Mouse (Mus musculus): ENCODE measurements at regions not wholly inside any gene's neighbourhood (a gene's known extent, or its start where the extent isn't known, plus 50 kb on each side); places are given as distances from the start of the nearest gene placed in this dataset.
A peak's percentile ranks its signal among the peaks of the same experiment; 100 is the strongest.
"Not testable (repeated sequence)": the region's sequence is repeated elsewhere in the genome, so short reads cannot be mapped to it uniquely, and the experiment has no call there.

DNA sequence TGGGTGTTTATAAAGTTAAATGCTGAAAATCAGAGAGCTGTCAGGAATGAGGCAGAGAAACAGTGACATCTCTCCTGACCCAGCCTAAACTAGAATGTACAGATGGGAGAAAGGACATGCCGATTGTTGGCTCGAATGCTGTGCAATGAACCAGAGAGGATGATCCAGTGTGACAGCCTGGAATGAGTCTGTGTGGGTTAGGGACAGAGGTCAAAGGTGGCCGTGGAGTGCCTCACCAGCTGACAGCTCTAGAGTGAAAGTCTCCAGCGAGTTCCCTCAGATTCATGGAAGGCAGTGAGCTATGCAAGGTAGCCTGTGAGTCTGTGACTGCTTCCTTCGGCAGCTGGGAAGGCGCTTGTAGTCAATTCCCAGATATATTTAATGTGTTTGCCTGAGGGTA is 663.9 kb downstream of the Cdh8 start:
- Histone ChIP-seq H3K36me3 (no peaks in the 10 kb centered on the region), H3K9me3 (no peaks in the 10 kb centered on the region), H3K9ac (no peak overlapping the region), H3K4me3 (no peak overlapping the region), H3K4me2 (peak overlapping the region; percentile 29), H3K4me1 (replicated peaks) (peaks cover 5% of the 10 kb centered on the region; the same call in 1 of the 2 replicates), H3K27me3 (no peaks in the 10 kb centered on the region), H3K27ac (replicated peaks) (no peak overlapping the region)
- ATAC-seq (ENCODE audit: low FRiP score, low read depth), result peak; percentile 75
- 9% methylated on average over 6 of the region's 6 CpGs for WGBS

DNA sequence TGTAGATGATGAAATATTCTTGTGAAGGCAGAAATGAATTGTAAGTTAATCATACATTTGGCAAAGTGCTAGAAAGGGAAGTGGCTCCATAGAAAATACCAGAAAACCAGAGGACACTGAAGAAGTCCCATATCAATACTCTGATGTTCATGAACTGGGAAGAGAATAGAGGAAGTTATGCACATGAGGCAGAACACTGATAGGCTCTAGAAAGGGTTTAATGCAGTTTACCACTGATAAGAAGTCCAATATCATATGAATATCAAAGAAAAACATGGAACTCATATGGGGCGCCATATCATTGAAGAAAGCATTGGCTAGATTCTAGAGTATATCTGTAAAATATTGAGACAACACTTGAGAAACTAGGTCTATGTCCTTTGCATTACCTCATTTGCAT is 708.5 kb downstream of the Cdh8 start:
- no peak overlapping the region for H3K4me2 ChIP-seq
- H3K9ac ChIP-seq, result no peak overlapping the region
- H3K27me3 ChIP-seq, result no peaks in the 10 kb centered on the region
- no peak overlapping the region for H3K4me3 ChIP-seq
- no peak for ATAC-seq (ENCODE audit: low FRiP score, low read depth)
- H3K36me3 ChIP-seq, result no peaks in the 10 kb centered on the region
- no peaks in the 10 kb centered on the region for H3K9me3 ChIP-seq
- 97% methylated on average over 1 of the region's 1 CpGs for WGBS
- H3K4me1 ChIP-seq (replicated peaks), result no peaks in the 10 kb centered on the region
- H3K27ac ChIP-seq (replicated peaks), result no peak overlapping the region

- no peak for ATAC-seq (ENCODE audit: low FRiP score, low read depth)
- H3K36me3 ChIP-seq, result no peaks in the 10 kb centered on the region
- no peak overlapping the region for H3K4me2 ChIP-seq
- no peaks in the 10 kb centered on the region for H3K4me1 ChIP-seq (replicated peaks)
- no peak overlapping the region for H3K9ac ChIP-seq
- no peak overlapping the region for H3K4me3 ChIP-seq
- H3K27ac ChIP-seq (replicated peaks), result no peak overlapping the region
- no peaks in the 10 kb centered on the region for H3K27me3 ChIP-seq
- 32% methylated on average over 4 of the region's 4 CpGs for WGBS
- no peaks in the 10 kb centered on the region for H3K9me3 ChIP-seq
Measured at GRCm38 (mm10) chr8:98706122-98706521, 710.1 kb downstream of the Cdh8 start.

GRCm38 (mm10) chr8:98685195-98685594 is 731.1 kb downstream of the Cdh8 start:
- ATAC-seq (ENCODE audit: low FRiP score, low read depth), result no peak
- Histone ChIP-seq H3K4me2 (no peak overlapping the region), H3K4me1 (replicated peaks) (no peaks in the 10 kb centered on the region), H3K9ac (no peak overlapping the region), H3K27ac (replicated peaks) (no peak overlapping the region), H3K36me3 (no peaks in the 10 kb centered on the region), H3K4me3 (no peak overlapping the region), H3K9me3 (no peaks in the 10 kb centered on the region), H3K27me3 (no peaks in the 10 kb centered on the region)
- 95% methylated on average over 9 of the region's 9 CpGs for WGBS

- no peaks in the 10 kb centered on the region for H3K36me3 ChIP-seq
- ATAC-seq (ENCODE audit: low FRiP score, low read depth), result no peak
- H3K9ac ChIP-seq, result no peak overlapping the region
- 96% methylated on average over 6 of the region's 6 CpGs for WGBS
- no peak overlapping the region for H3K4me2 ChIP-seq
- H3K27me3 ChIP-seq, result no peaks in the 10 kb centered on the region
- no peaks in the 10 kb centered on the region for H3K9me3 ChIP-seq
- H3K4me1 ChIP-seq (replicated peaks), result no peaks in the 10 kb centered on the region
- no peak overlapping the region for H3K27ac ChIP-seq (replicated peaks)
- no peak overlapping the region for H3K4me3 ChIP-seq
Measured at GRCm38 (mm10) chr8:98684531-98684930, 731.7 kb downstream of the Cdh8 start.

DNA sequence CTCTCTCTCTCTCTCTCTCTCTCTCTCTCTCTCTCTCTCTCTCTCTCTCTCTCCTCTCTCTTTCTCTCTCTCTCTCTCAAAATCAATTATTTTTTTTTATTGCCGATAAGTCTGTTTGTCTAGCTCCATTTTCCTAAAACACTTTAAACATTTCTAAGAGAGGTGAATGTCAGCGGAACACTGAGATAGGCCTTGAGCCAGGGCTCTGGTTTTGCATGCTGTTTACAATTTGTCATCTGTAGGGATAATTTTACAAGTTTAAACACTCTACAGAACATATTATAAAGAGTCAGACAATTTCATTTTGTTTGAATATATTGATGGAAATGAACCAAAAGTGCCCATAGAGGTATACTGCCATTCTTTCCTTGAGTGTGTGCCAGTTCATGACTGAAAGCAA is 736.2 kb downstream of the Cdh8 start:
- Histone ChIP-seq H3K4me1 (replicated peaks) (no peaks in the 10 kb centered on the region), H3K4me2 (no peak overlapping the region), H3K9ac (no peak overlapping the region), H3K36me3 (no peaks in the 10 kb centered on the region), H3K9me3 (no peaks in the 10 kb centered on the region), H3K27me3 (no peaks in the 10 kb centered on the region), H3K4me3 (no peak overlapping the region), H3K27ac (replicated peaks) (no peak overlapping the region)
- 99% methylated on average over 2 of the region's 2 CpGs for WGBS
- no peak for ATAC-seq (ENCODE audit: low FRiP score, low read depth)

DNA sequence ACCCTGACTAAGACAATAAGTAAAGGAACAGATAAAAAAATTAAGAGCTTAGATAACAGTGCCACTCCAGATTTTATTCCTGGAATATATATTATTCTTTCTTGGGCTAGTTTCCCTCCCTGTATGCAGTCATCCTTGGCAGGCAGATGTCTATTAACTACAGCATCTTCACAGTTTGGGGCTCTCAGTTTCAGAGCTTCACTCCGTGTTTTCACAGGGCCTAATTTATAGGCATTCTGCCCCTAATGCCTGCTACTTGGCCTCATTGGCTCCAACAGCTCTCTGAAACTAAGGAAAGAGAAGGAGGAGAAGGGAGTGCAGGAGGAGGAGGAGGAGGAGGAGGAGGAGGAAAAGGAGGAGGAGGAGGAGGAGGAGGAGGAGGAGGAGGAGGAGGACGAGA is 757.0 kb downstream of the Cdh8 start:
- no peaks in the 10 kb centered on the region for H3K27me3 ChIP-seq
- no peaks in the 10 kb centered on the region for H3K36me3 ChIP-seq
- no peak overlapping the region for H3K27ac ChIP-seq (replicated peaks)
- ATAC-seq (ENCODE audit: low FRiP score, low read depth), result no peak
- H3K4me1 ChIP-seq (replicated peaks), result no peaks in the 10 kb centered on the region
- H3K9ac ChIP-seq, result no peak overlapping the region
- H3K9me3 ChIP-seq, result no peaks in the 10 kb centered on the region
- H3K4me2 ChIP-seq, result no peak overlapping the region
- WGBS, result 74% methylated on average over 2 of the region's 2 CpGs
- H3K4me3 ChIP-seq, result no peak overlapping the region

GRCm38 (mm10) chr8:98652316-98652715 is 764.0 kb downstream of the Cdh8 start:
- not testable (repeated sequence) for H3K27ac ChIP-seq (replicated peaks); H3K9me3 ChIP-seq; H3K4me2 ChIP-seq; H3K4me3 ChIP-seq; H3K9ac ChIP-seq; H3K27me3 ChIP-seq; ATAC-seq (ENCODE audit: low FRiP score, low read depth); H3K4me1 ChIP-seq (replicated peaks); H3K36me3 ChIP-seq
- 92% methylated on average over 4 of the region's 4 CpGs for WGBS

- Histone ChIP-seq H3K4me1 (replicated peaks) (no peaks in the 10 kb centered on the region), H3K27me3 (no peaks in the 10 kb centered on the region), H3K9ac (no peak overlapping the region), H3K27ac (replicated peaks) (no peak overlapping the region), H3K36me3 (no peaks in the 10 kb centered on the region), H3K4me3 (no peak overlapping the region), H3K9me3 (no peaks in the 10 kb centered on the region), H3K4me2 (no peak overlapping the region)
- no peak for ATAC-seq (ENCODE audit: low FRiP score, low read depth)
- WGBS, result 87% methylated on average over 1 of the region's 1 CpGs
Measured at GRCm38 (mm10) chr8:98651010-98651409, 765.3 kb downstream of the Cdh8 start.

GRCm38 (mm10) chr8:98628151-98628550 is 788.1 kb downstream of the Cdh8 start:
- H3K4me3 ChIP-seq, result no peak overlapping the region
- no peak for ATAC-seq (ENCODE audit: low FRiP score, low read depth)
- H3K9me3 ChIP-seq, result no peaks in the 10 kb centered on the region
- no peak overlapping the region for H3K9ac ChIP-seq
- no peak overlapping the region for H3K27ac ChIP-seq (replicated peaks)
- H3K27me3 ChIP-seq, result no peaks in the 10 kb centered on the region
- no peaks in the 10 kb centered on the region for H3K4me1 ChIP-seq (replicated peaks)
- no peaks in the 10 kb centered on the region for H3K36me3 ChIP-seq
- no peak overlapping the region for H3K4me2 ChIP-seq
- 81% methylated on average over 5 of the region's 5 CpGs for WGBS

GRCm38 (mm10) chr8:98613834-98614428 is 802.3 kb downstream of the Cdh8 start:
- Histone ChIP-seq H3K9ac (no peak overlapping the region), H3K27me3 (no peaks in the 10 kb centered on the region), H3K4me2 (no peak overlapping the region), H3K36me3 (no peaks in the 10 kb centered on the region), H3K4me1 (replicated peaks) (no peaks in the 10 kb centered on the region), H3K9me3 (no peaks in the 10 kb centered on the region), H3K27ac (replicated peaks) (no peak overlapping the region), H3K4me3 (no peak overlapping the region)
- ATAC-seq (ENCODE audit: low FRiP score, low read depth), result peak; percentile 59; the same call in 1 of the 2 replicates
- 88% methylated on average over 4 of the region's 4 CpGs for WGBS

DNA sequence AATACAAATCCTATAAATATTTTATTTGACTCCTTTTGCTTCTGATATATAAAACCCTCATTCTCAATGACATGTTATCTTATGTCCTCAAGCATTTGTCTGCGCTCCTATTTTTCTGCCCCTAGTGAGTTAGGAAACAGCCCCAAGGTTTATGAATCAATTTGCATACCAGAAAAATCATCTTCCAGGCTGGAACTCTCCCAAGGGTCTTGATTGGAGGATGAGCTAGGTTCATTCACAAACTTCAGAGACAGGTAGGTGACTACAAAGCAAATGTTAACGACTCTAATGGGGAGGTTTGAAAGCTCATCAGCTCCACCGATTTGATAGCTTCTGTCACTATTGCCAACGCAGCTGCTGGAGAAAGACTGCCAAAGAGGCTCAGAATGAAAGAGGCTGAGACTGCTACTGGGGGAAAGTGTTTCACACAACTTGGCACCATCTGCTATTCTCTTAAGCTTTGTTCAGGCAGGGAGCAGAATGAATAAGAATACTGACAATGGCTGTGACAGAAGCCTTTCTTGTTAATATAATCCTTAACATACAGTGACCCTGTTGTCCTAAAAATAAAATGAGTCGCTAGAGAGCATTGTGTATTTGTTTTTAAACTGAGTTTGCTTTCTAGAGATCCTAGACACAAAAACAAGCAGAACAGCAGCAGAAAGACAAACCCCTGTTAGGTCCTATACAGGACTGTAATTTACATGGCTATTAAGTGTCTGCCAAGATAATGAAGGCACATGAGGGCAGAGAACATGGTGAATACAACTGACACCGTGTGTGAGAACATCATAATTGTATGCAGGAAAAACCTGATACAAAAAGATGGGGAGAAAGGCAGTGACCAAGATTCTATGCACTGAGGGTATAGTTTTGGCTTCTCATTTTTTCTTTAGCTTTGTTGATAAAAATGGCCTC is 843.4 kb downstream of the Cdh8 start:
- no peak overlapping the region for H3K9ac ChIP-seq
- no peaks in the 10 kb centered on the region for H3K27me3 ChIP-seq
- H3K4me2 ChIP-seq, result 0 out of 2 replicates have a peak overlapping the region, but pooled peaks have one; percentile 4
- 12% methylated on average over 6 of the region's 6 CpGs for WGBS
- H3K4me1 ChIP-seq (replicated peaks), result peaks cover 12% of the 10 kb centered on the region
- ATAC-seq (ENCODE audit: low FRiP score, low read depth), result peak; percentile 90
- no peak overlapping the region for H3K27ac ChIP-seq (replicated peaks)
- no peaks in the 10 kb centered on the region for H3K9me3 ChIP-seq
- H3K4me3 ChIP-seq, result no peak overlapping the region
- no peaks in the 10 kb centered on the region for H3K36me3 ChIP-seq
